Mouse (Mus musculus) hindbrain, postnatal 0 days (tissue): ENCODE results near the gene Thsd7b. TPM values are rescaled to one million over a fixed set of nuclear protein-coding genes. Genes with fewer than 3 reads are reported as not detected.

Experiments
- ATAC-seq: fragments of 200-750 bp; cut with Nextera tagmentation; 2 replicates; pipeline ENCODE4 v1.8.0; 2017; ENCODE audit warnings: mild to moderate bottlenecking, moderate TSS enrichment, moderate library complexity
- DNase-seq: peaks from one replicate; pipeline ENCODE4 v3.0.0-alpha.2; 2015; ENCODE audit warnings: low spot score
- H3K27ac ChIP-seq: fragments of 300-500 bp; sonication (generic); 2 replicates; pipeline ENCODE4 v1.5.1; 2014; ENCODE audit warnings: mild to moderate bottlenecking
- H3K27me3 ChIP-seq: fragments of 300-500 bp; sonication (generic); 2 replicates; pipeline ENCODE4 v1.6.1; 2014; ENCODE audit warnings: low read length, mixed read lengths; ENCODE audit not compliant: insufficient read depth
- H3K36me3 ChIP-seq: fragments of 300-500 bp; sonication (generic); 2 replicates; pipeline ENCODE4 v1.6.1; 2014; ENCODE audit warnings: low read length, mixed read lengths; ENCODE audit not compliant: insufficient read depth
- H3K4me1 ChIP-seq: fragments of 300-500 bp; sonication (generic); 2 replicates; pipeline ENCODE4 v1.6.1; 2014; ENCODE audit warnings: antibody characterized with exemption, low read length, mixed read lengths; ENCODE audit not compliant: insufficient read depth
- H3K4me2 ChIP-seq: fragments of 300-500 bp; sonication (generic); 2 replicates; pipeline ENCODE4 v1.6.1; 2014; ENCODE audit warnings: low read depth, mild to moderate bottlenecking, low read length, moderate library complexity, mixed read lengths
- H3K4me3 ChIP-seq: fragments of 300-500 bp; sonication (generic); 2 replicates; pipeline ENCODE4 v1.5.1; 2014; ENCODE audit warnings: low read length
- H3K9ac ChIP-seq: fragments of 300-500 bp; sonication (generic); replicated peaks from 2 replicates; pipeline ENCODE4 v1.6.1; 2014; ENCODE audit warnings: mild to moderate bottlenecking, low read length, moderate library complexity, mixed read lengths
- H3K9me3 ChIP-seq: fragments of 300-500 bp; sonication (generic); 2 replicates; pipeline ENCODE4 v1.6.1; 2016; ENCODE audit warnings: low read length, mixed read lengths
- CTCF ChIP-seq: IDR thresholded peaks from 2 replicates; pipeline ENCODE4 v1.5.1; 2016; ENCODE audit warnings: antibody characterized with exemption, control low read depth, low read depth
- WGBS: fragments of 180-500 bp; shearing (Covaris S2); extraction: QIAGEN DNeasy Blood & Tissue Kit; methylation state at CpG from one replicate; pipeline ENCODE4 v1.1.7; 2014; 5-methylcytosine and 5-hydroxymethylcytosine counted together
- polyA plus RNA-seq: library from polyadenylated mRNA; unstranded; fragments of >200 nt; fragmentation: Nextera tagmentation; extraction: Ambion mirVana; gene quantifications from 2 replicates; pipeline ENCODE4 v1.2.1, GENCODE M21; 2015
- total RNA-seq: library from RNA; depleted of rRNA; stranded (reverse); fragments of >200 nt; gene quantifications from 2 replicates; pipeline ENCODE4 v1.2.3, GENCODE M21; 2014

The Thsd7b gene
- total and polyA plus RNA-seq, 2 experiments from 2014 or later: 9.5 to 19.7 TPM

- H3K4me3 ChIP-seq: no peak overlapping the region
- H3K4me1 ChIP-seq: no peaks in the 10 kb centered on the region
- DNase-seq: no peak
- no peaks in the 10 kb centered on the region for H3K9me3 ChIP-seq
- H3K4me2 ChIP-seq: no peak overlapping the region
- no peak for ATAC-seq
- no peak for TF ChIP-seq CTCF
- no peaks in the 10 kb centered on the region for H3K27me3 ChIP-seq
- no peak overlapping the region for H3K27ac ChIP-seq
- H3K36me3 ChIP-seq: no peaks in the 10 kb centered on the region
- H3K9ac ChIP-seq: no peak overlapping the region
- whole genome bisulfite sequencing: 61% methylated on average over 2 of the region's 2 CpGs
Observed at GRCm38 (mm10) chr1:129324798-129325197, 51.7 kb downstream of the Thsd7b start.

- H3K4me3 ChIP-seq: no peak overlapping the region
- H3K27me3 ChIP-seq: no peaks in the 10 kb centered on the region
- ATAC-seq (no peak), DNase-seq (no peak)
- H3K9ac ChIP-seq: no peak overlapping the region
- 45% methylated on average over 6 of the region's 6 CpGs for WGBS
- H3K27ac ChIP-seq: no peak overlapping the region
- H3K9me3 ChIP-seq: no peaks in the 10 kb centered on the region
- no peak for TF ChIP-seq CTCF
- no peaks in the 10 kb centered on the region for H3K4me1 ChIP-seq
- no peaks in the 10 kb centered on the region for H3K36me3 ChIP-seq
- H3K4me2 ChIP-seq: no peak overlapping the region
Observed at GRCm38 (mm10) chr1:129356631-129357030, 83.5 kb downstream of the Thsd7b start.

GRCm38 (mm10) chr1:129357378-129357777, 84.3 kb downstream of the Thsd7b start:
- WGBS: 34% methylated on average over 2 of the region's 2 CpGs
- DNase-seq (peak; percentile 14), ATAC-seq (0 out of 2 replicates have a peak, but pooled peaks have one; percentile 61)
- no peak for TF ChIP-seq CTCF
- Histone ChIP-seq H3K9ac (no peak overlapping the region), H3K4me3 (no peak overlapping the region), H3K27me3 (no peaks in the 10 kb centered on the region), H3K4me2 (no peak overlapping the region), H3K4me1 (no peaks in the 10 kb centered on the region), H3K9me3 (no peaks in the 10 kb centered on the region), H3K27ac (no peak overlapping the region), H3K36me3 (no peaks in the 10 kb centered on the region)

- H3K4me3 ChIP-seq: no peak overlapping the region
- H3K9ac ChIP-seq: no peak overlapping the region
- ATAC-seq (no peak), DNase-seq (no peak)
- no peak overlapping the region for H3K27ac ChIP-seq
- H3K4me1 ChIP-seq: no peaks in the 10 kb centered on the region
- 93% methylated on average over 4 of the region's 4 CpGs for WGBS
- no peak for TF ChIP-seq CTCF
- no peaks in the 10 kb centered on the region for H3K36me3 ChIP-seq
- H3K27me3 ChIP-seq: no peaks in the 10 kb centered on the region
- H3K4me2 ChIP-seq: no peak overlapping the region
- H3K9me3 ChIP-seq: no peaks in the 10 kb centered on the region
Observed at GRCm38 (mm10) chr1:129363368-129363767, 90.3 kb downstream of the Thsd7b start.

GRCm38 (mm10) chr1:129364828-129365227, 91.7 kb downstream of the Thsd7b start:
- Histone ChIP-seq H3K27me3 (no peaks in the 10 kb centered on the region), H3K27ac (no peak overlapping the region), H3K9ac (no peak overlapping the region), H3K4me2 (no peak overlapping the region), H3K4me3 (no peak overlapping the region), H3K9me3 (no peaks in the 10 kb centered on the region), H3K4me1 (no peaks in the 10 kb centered on the region), H3K36me3 (no peaks in the 10 kb centered on the region)
- ATAC-seq (no peak), DNase-seq (no peak)
- TF ChIP-seq CTCF: no peak

DNA sequence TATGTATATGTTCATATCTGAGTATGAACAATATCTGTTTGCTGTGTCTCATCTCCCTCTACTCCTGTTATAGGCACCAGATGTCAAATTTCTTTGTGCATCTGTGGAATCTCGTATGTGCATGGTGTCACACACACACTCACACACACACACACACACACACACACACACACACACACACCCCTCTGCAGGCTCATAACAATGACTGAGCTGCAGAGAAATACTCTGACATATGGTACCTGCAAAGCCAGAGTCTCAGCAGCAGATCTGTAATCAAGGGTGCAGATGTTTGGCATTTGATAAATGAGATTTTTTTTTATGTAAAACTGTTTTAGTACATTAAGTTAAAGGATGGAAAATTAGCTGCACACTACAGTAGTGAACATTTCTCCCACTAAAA, 92.5 kb downstream of the Thsd7b start:
- Histone ChIP-seq H3K4me2 (no peak overlapping the region), H3K9me3 (no peaks in the 10 kb centered on the region), H3K4me3 (no peak overlapping the region), H3K36me3 (no peaks in the 10 kb centered on the region), H3K4me1 (no peaks in the 10 kb centered on the region), H3K9ac (no peak overlapping the region), H3K27me3 (no peaks in the 10 kb centered on the region), H3K27ac (no peak overlapping the region)
- TF ChIP-seq CTCF: no peak
- ATAC-seq (no peak), DNase-seq (no peak)
- WGBS: 37% methylated on average over 1 of the region's 1 CpGs

- Histone ChIP-seq H3K4me1 (no peaks in the 10 kb centered on the region), H3K9ac (no peak overlapping the region), H3K4me2 (no peak overlapping the region), H3K27ac (no peak overlapping the region), H3K4me3 (no peak overlapping the region), H3K36me3 (no peaks in the 10 kb centered on the region), H3K27me3 (no peaks in the 10 kb centered on the region), H3K9me3 (no peaks in the 10 kb centered on the region)
- no peak for DNase-seq
- TF ChIP-seq CTCF: no peak
- ATAC-seq: no peak
Observed at GRCm38 (mm10) chr1:129386479-129386878, 113.4 kb downstream of the Thsd7b start.
